Mouse (Mus musculus): ENCODE measurements around the gene Tenm4.

The Tenm4 gene

GRCm38 (mm10) chr7:96340826-96341225 is 169.8 kb downstream of the Tenm4 start:
- in situ Hi-C loops (cut with MboI, MseI), result no loop called here

GRCm38 (mm10) chr7:96341479-96341878 is 170.4 kb downstream of the Tenm4 start:
- in situ Hi-C loops (cut with MboI, MseI), result no loop called here

GRCm38 (mm10) chr7:96342996-96343395 is 171.9 kb downstream of the Tenm4 start:
- in situ Hi-C loops (cut with MboI, MseI), result no loop called here

GRCm38 (mm10) chr7:96343667-96344066 is 172.6 kb downstream of the Tenm4 start:
- in situ Hi-C loops (cut with MboI, MseI), result no loop called here

GRCm38 (mm10) chr7:96352671-96353070 is 181.6 kb downstream of the Tenm4 start:
- in situ Hi-C loops (cut with MboI, MseI), result no loop called here

- in situ Hi-C loops (cut with MboI, MseI), result no loop called here
Measured at GRCm38 (mm10) chr7:96356285-96356811, 185.3 kb downstream of the Tenm4 start.

GRCm38 (mm10) chr7:96357550-96357949 is 186.5 kb downstream of the Tenm4 start:
- in situ Hi-C loops (cut with MboI, MseI), result no loop called here

GRCm38 (mm10) chr7:96363311-96363710 is 192.3 kb downstream of the Tenm4 start:
- in situ Hi-C loops (cut with MboI, MseI), result no loop called here

GRCm38 (mm10) chr7:96369947-96370346 is 198.9 kb downstream of the Tenm4 start:
- in situ Hi-C loops (cut with MboI, MseI), result no loop called here

GRCm38 (mm10) chr7:96374004-96374663 is 203.1 kb downstream of the Tenm4 start:
- in situ Hi-C loops (cut with MboI, MseI), result no loop called here

- in situ Hi-C loops (cut with MboI, MseI), result no loop called here
Measured at GRCm38 (mm10) chr7:96375507-96375906, 204.5 kb downstream of the Tenm4 start.

GRCm38 (mm10) chr7:96383686-96384528 is 212.9 kb downstream of the Tenm4 start:
- in situ Hi-C loops (cut with MboI, MseI), result no loop called here

- in situ Hi-C loops (cut with MboI, MseI), result no loop called here
Measured at GRCm38 (mm10) chr7:96384726-96385500, 213.9 kb downstream of the Tenm4 start.

- in situ Hi-C loops (cut with MboI, MseI), result no loop called here
Measured at GRCm38 (mm10) chr7:96385850-96386249, 214.8 kb downstream of the Tenm4 start.

GRCm38 (mm10) chr7:96390034-96390670 is 219.1 kb downstream of the Tenm4 start:
- in situ Hi-C loops (cut with MboI, MseI), result no loop called here

- in situ Hi-C loops (cut with MboI, MseI), result no loop called here
Measured at GRCm38 (mm10) chr7:96390894-96391293, 219.8 kb downstream of the Tenm4 start.

- in situ Hi-C loops (cut with MboI, MseI), result no loop called here
Measured at GRCm38 (mm10) chr7:96391797-96392472, 220.9 kb downstream of the Tenm4 start.

GRCm38 (mm10) chr7:96392600-96392999 is 221.6 kb downstream of the Tenm4 start:
- in situ Hi-C loops (cut with MboI, MseI), result no loop called here

GRCm38 (mm10) chr7:96397940-96398339 is 226.9 kb downstream of the Tenm4 start:
- in situ Hi-C loops (cut with MboI, MseI), result no loop called here

GRCm38 (mm10) chr7:96400411-96400810 is 229.4 kb downstream of the Tenm4 start:
- in situ Hi-C loops (cut with MboI, MseI), result no loop called here

All from T-helper 2 cell (primary cell).